Mouse (Mus musculus) myocyte (in vitro differentiated cells): Measurements from ENCODE around the gene Pard3b. TPM values are rescaled to one million over a fixed set of nuclear protein-coding genes. Genes with fewer than 3 reads are reported as not detected.

Source experiments
- H3K27me3 ChIP-seq: one replicate; pipeline ENCODE4 v1.6.1; 2011; ENCODE audit not compliant: control insufficient read depth, insufficient read depth, insufficient read length
- H3K36me3 ChIP-seq: one replicate; pipeline ENCODE4 v1.6.1; 2011; ENCODE audit not compliant: control insufficient read depth, insufficient read depth
- H3K4me2 ChIP-seq: one replicate; pipeline ENCODE4 v1.6.1; 2011; ENCODE audit warnings: low read depth, control low read depth
- H3K4me3 ChIP-seq: one replicate; pipeline ENCODE4 v1.5.1; 2011; ENCODE audit warnings: mild to moderate bottlenecking, control low read depth, moderate library complexity
- H3K79me2 ChIP-seq: one replicate; pipeline ENCODE4 v1.6.1; 2011; ENCODE audit not compliant: control insufficient read depth, insufficient read depth
- H3ac ChIP-seq: one replicate; pipeline ENCODE4 v1.6.1; 2011; ENCODE audit not compliant: control insufficient read depth, insufficient read length
- CEBPB ChIP-seq: IDR thresholded peaks from 2 replicates; pipeline ENCODE4 v1.6.1; 2011; ENCODE audit warnings: mild to moderate bottlenecking, moderate library complexity; ENCODE audit not compliant: poor library complexity, insufficient read depth, severe bottlenecking
- E2F4 ChIP-seq: IDR thresholded peaks from one replicate; pipeline ENCODE4 v1.6.1; 2011; ENCODE audit warnings: mild to moderate bottlenecking, control low read depth, moderate library complexity; ENCODE audit not compliant: insufficient read depth
- MAX ChIP-seq: IDR thresholded peaks from one replicate; pipeline ENCODE4 v1.6.1; 2011; ENCODE audit warnings: low read depth, mild to moderate bottlenecking, control low read depth
- MYOD1 ChIP-seq, 3 experiments: IDR thresholded peaks; one replicate each; pipeline ENCODE4 v1.6.1; 2011; ENCODE audit warnings: control low read depth in 2 of 3, low read depth in 2 of 3, mild to moderate bottlenecking in 2 of 3, moderate library complexity in 1 of 3; ENCODE audit not compliant: insufficient read length in 2 of 3, control insufficient read depth in 1 of 3
- MYOG ChIP-seq, 3 experiments: IDR thresholded peaks; one replicate each; pipeline ENCODE4 v1.6.1; 2011; ENCODE audit warnings: control low read depth in 2 of 3, low read depth in 2 of 3, mild to moderate bottlenecking in 2 of 3; ENCODE audit not compliant: insufficient read length in 2 of 3, control insufficient read depth in 1 of 3, insufficient read depth in 1 of 3
- POLR2A ChIP-seq: IDR thresholded peaks from one replicate; pipeline ENCODE4 v1.6.1; 2011; ENCODE audit warnings: low read depth, mild to moderate bottlenecking, control low read depth, moderate library complexity; ENCODE audit not compliant: insufficient read length
- POLR2AphosphoS2 ChIP-seq: IDR thresholded peaks from one replicate; pipeline ENCODE4 v1.6.1; 2011; ENCODE audit warnings: low read depth, control low read depth; ENCODE audit not compliant: insufficient read length
- REST ChIP-seq: IDR thresholded peaks from one replicate; pipeline ENCODE4 v1.6.1; 2011; ENCODE audit warnings: mild to moderate bottlenecking, control low read depth, moderate library complexity; ENCODE audit not compliant: insufficient read depth, insufficient read length
- SRF ChIP-seq: IDR thresholded peaks from one replicate; pipeline ENCODE4 v1.6.1; 2011; ENCODE audit warnings: low read depth; ENCODE audit not compliant: control insufficient read depth, insufficient read length
- TCF12 ChIP-seq: IDR thresholded peaks from one replicate; pipeline ENCODE4 v1.6.1; 2011; ENCODE audit warnings: mild to moderate bottlenecking, control low read depth; ENCODE audit not compliant: poor library complexity, insufficient read depth, severe bottlenecking
- TCF3 ChIP-seq: IDR thresholded peaks from one replicate; pipeline ENCODE4 v1.6.1; 2011; ENCODE audit warnings: low read depth, control low read depth; ENCODE audit not compliant: insufficient read length
- USF1 ChIP-seq: IDR thresholded peaks from one replicate; pipeline ENCODE4 v1.6.1; 2011; ENCODE audit warnings: low read depth, mild to moderate bottlenecking, control low read depth, moderate library complexity
- polyA plus RNA-seq: library from polyadenylated mRNA; unstranded; fragments of >200 nt; fragmentation: generic; extraction: Trizol; gene quantifications from one replicate; pipeline ENCODE4 v1.2.1, GENCODE M21; 2012; ENCODE audit warnings: missing spikeins

Gene Pard3b
- polyA plus RNA-seq, 1 experiment, result 0.17 TPM

GRCm38 (mm10) chr1:62687511-62687910 is 1048.9 kb downstream of the Pard3b start:
- no peak overlapping the region for H3K4me2 ChIP-seq
- no peaks in the 10 kb centered on the region for H3K79me2 ChIP-seq
- H3K27me3 ChIP-seq, result no peaks in the 10 kb centered on the region
- H3K4me3 ChIP-seq, result no peak overlapping the region
- no peaks in the 10 kb centered on the region for H3K36me3 ChIP-seq
- TF ChIP-seq CEBPB, result no peak
- TF ChIP-seq POLR2AphosphoS2, result no peak
- TF ChIP-seq USF1, result no peak
- no peak for TF ChIP-seq TCF12
- no peak for TF ChIP-seq POLR2A
- no peak for TF ChIP-seq SRF
- no peak for TF ChIP-seq MYOG (IDR thresholded peaks at IDR 0.05; ENCODE audit: control insufficient read depth in 1 of 3, insufficient read depth in 1 of 3, insufficient read length in 2 of 3, low read depth in 2 of 3)
- no peak for TF ChIP-seq MAX
- no peak for TF ChIP-seq TCF3
- TF ChIP-seq E2F4, result no peak
- TF ChIP-seq MYOD1 (IDR thresholded peaks at IDR 0.05; ENCODE audit: control insufficient read depth in 1 of 3, insufficient read length in 2 of 3, low read depth in 2 of 3), result no peak
- H3ac ChIP-seq, result no peak overlapping the region

DNA sequence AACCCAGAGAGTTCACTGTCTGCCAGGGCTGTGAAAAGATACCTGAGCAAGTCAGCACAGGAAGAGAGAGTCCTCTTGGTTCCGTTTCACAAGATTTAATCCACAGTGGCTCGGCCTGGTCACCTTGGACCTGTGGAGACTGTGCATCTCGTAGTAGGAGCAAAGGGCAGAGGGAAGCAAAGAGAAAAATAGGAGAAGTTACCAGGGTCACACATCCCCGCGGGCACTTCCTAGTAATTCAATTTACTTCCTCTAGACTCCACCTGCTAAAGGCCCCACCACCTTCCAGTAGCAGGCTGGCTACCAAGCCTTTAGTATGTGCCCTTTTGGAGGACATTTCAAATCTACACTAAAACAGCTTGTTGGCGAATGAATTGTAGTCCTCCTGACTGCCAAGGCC is 1052.6 kb downstream of the Pard3b start:
- H3K4me2 ChIP-seq, result no peak overlapping the region
- no peak for TF ChIP-seq SRF
- no peak for TF ChIP-seq REST
- no peak for TF ChIP-seq TCF3
- TF ChIP-seq CEBPB, result no peak
- no peak for TF ChIP-seq MYOD1 (IDR thresholded peaks at IDR 0.05; ENCODE audit: control insufficient read depth in 1 of 3, insufficient read length in 2 of 3, low read depth in 2 of 3)
- no peak for TF ChIP-seq E2F4
- no peak for TF ChIP-seq MAX
- TF ChIP-seq TCF12, result no peak
- TF ChIP-seq MYOG (IDR thresholded peaks at IDR 0.05; ENCODE audit: control insufficient read depth in 1 of 3, insufficient read depth in 1 of 3, insufficient read length in 2 of 3, low read depth in 2 of 3), result no peak
- no peak for TF ChIP-seq POLR2AphosphoS2
- no peak for TF ChIP-seq POLR2A
- TF ChIP-seq USF1, result no peak
- H3K79me2 ChIP-seq, result no peaks in the 10 kb centered on the region
- no peaks in the 10 kb centered on the region for H3K27me3 ChIP-seq
- no peak overlapping the region for H3ac ChIP-seq
- H3K4me3 ChIP-seq, result no peak overlapping the region
- H3K36me3 ChIP-seq, result no peaks in the 10 kb centered on the region
